9 mouse cellular contexts compared by ENCODE assay signal in the genomic region with DNA sequence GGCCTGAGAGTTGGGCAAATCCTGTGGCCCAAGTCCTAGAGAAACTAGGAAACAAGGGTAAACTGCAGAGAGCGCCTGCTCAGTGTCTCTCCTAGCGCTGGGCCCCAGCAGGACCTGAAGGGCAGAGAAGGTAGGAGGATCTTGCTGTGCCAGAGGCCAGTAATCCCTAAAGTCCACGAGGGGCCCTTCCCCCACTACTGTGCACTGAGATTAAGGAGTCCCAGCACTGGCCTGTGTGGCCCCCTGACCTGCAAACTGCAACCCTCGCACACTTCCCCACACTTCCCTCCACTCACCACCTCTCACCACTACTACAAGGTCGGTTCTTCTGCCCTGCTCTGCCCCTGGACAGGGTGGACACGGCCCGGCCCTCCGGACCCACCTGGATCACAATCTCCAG. TPM values are rescaled to one million over a fixed set of nuclear protein-coding genes. Genes with fewer than 3 reads are reported as not detected.
DNase-seq lines count a peak whose midpoint lies in the region; ATAC-seq lines count a peak whose summit lies in the region.
"Had no signal": no experiment of that assay in that cellular context is flagged by ENCODE, and none has a peak within 500 bp of the region (broad histone marks: within the 10 kb centered on the region; RNA-seq: fewer than 3 reads in every experiment).

No protein-coding gene starts in this region.

- intact Hi-C loops in left cerebral cortex, postnatal 25 days (cut with DNase I) = no loop called here

- ATAC-seq in hindbrain, embryonic 15.5 days (ENCODE audit: low FRiP score, low read depth) = no peak
- ATAC-seq in limb, embryonic 12.5 days (ENCODE audit: insufficient number of reproducible peaks, insufficient read depth, low FRiP score, low TSS enrichment, low read depth) = no peak

- H3K27ac ChIP-seq in hindbrain, embryonic 15.5 days (replicated peaks) = peak overlapping the region; percentile 81
- H3K27ac ChIP-seq in limb, embryonic 12.5 days = 0 out of 2 replicates have a peak overlapping the region, but pooled peaks have one; percentile 29

- no peaks in the 10 kb centered on the region for H3K9me3 ChIP-seq in hindbrain, embryonic 15.5 days
- no peaks in the 10 kb centered on the region for H3K9me3 ChIP-seq in limb, embryonic 12.5 days

- H3K9ac ChIP-seq in hindbrain, embryonic 15.5 days = peak overlapping the region; percentile 40
- peak overlapping the region; percentile 5; the same call in 1 of the 2 replicates for H3K9ac ChIP-seq in limb, embryonic 12.5 days (replicated peaks)
- H3K9ac ChIP-seq: lung, embryonic 14.5 days had no signal

- peak overlapping the region; percentile 17; the same call in 1 of the 2 replicates for H3K4me3 ChIP-seq in hindbrain, embryonic 15.5 days
- H3K4me3 ChIP-seq in limb, embryonic 12.5 days (replicated peaks) = no peak overlapping the region

- peaks cover 46% of the 10 kb centered on the region for H3K4me1 ChIP-seq in hindbrain, embryonic 15.5 days (replicated peaks)
- peaks cover 16% of the 10 kb centered on the region for H3K4me1 ChIP-seq in limb, embryonic 12.5 days (replicated peaks)

- H3K27me3 ChIP-seq in hindbrain, embryonic 15.5 days = no peaks in the 10 kb centered on the region
- no peaks in the 10 kb centered on the region for H3K27me3 ChIP-seq in limb, embryonic 12.5 days

- H3K4me2 ChIP-seq in hindbrain, embryonic 15.5 days = peak overlapping the region; percentile 50
- H3K4me2 ChIP-seq in limb, embryonic 12.5 days = peak overlapping the region; percentile 17; the same call in 1 of the 2 replicates
- H3K4me2 ChIP-seq: lung, embryonic 14.5 days had no signal

- DNase-seq in retina, adult 2 months (ENCODE audit: low read depth, low spot score) = peak; percentile 78
- DNase-seq in retina, embryonic 14.5 days (ENCODE audit: low spot score) = no peak
- no peak for DNase-seq in frontal cortex, postnatal 14 days (ENCODE audit: low spot score in 2 of 2)
- DNase-seq in left cerebral cortex, postnatal 25 days (ENCODE audit: low spot score in 2 of 2) = no peak
- DNase-seq in embryo, embryonic 10.5 days (ENCODE audit: low spot score) = no peak
- DNase-seq: heart, postnatal 14 days had no signal

- H3K36me3 ChIP-seq in hindbrain, embryonic 15.5 days = no peaks in the 10 kb centered on the region
- peaks cover 71% of the 10 kb centered on the region for H3K36me3 ChIP-seq in limb, embryonic 12.5 days

- WGBS in hindbrain, embryonic 15.5 days = 46% methylated on average over 8 of the region's 8 CpGs
- WGBS in limb, embryonic 12.5 days = 56% methylated on average over 8 of the region's 8 CpGs

RNA-seq across cellular contexts. Expression of gene Crocc, which starts 7.2 kb away (rescaled TPM):
- 6.2 and 7.7 TPM in 2 replicates for polyA plus RNA-seq in hindbrain, embryonic 15.5 days (2015; fragmentation: Nextera tagmentation; extraction: Ambion mirVana)
- 11.1 and 13.2 TPM in 2 replicates for polyA plus RNA-seq in limb, embryonic 12.5 days (2016; fragmentation: Nextera tagmentation; extraction: Ambion mirVana)
- total RNA-seq in left cerebral cortex, postnatal 25 days (2021) = 10 to 100 TPM; 51.4 to 62.7 TPM

RNA-seq across cellular contexts. Expression of gene Necap2, which starts 25.0 kb away (rescaled TPM):
- polyA plus RNA-seq in hindbrain, embryonic 15.5 days (2015; fragmentation: Nextera tagmentation; extraction: Ambion mirVana) = 50.6 and 56.2 TPM in 2 replicates
- polyA plus RNA-seq in limb, embryonic 12.5 days (2016; fragmentation: Nextera tagmentation; extraction: Ambion mirVana) = 87.1 and 87.7 TPM in 2 replicates
- total RNA-seq in left cerebral cortex, postnatal 25 days (2021) = 10 to 100 TPM; 36.3 to 46.0 TPM

RNA-seq across cellular contexts. Expression of gene Spata21, which starts 35.0 kb away (rescaled TPM):
- polyA plus RNA-seq in hindbrain, embryonic 15.5 days (2015; fragmentation: Nextera tagmentation; extraction: Ambion mirVana) = 0.43 and 0.71 TPM in 2 replicates
- polyA plus RNA-seq in limb, embryonic 12.5 days (2016; fragmentation: Nextera tagmentation; extraction: Ambion mirVana) = 0.28 TPM in 1 of 2 replicates, not detected in the other
- under 1 TPM; 0.55 to 0.83 TPM for total RNA-seq in left cerebral cortex, postnatal 25 days (2021)
- total RNA-seq: heart, postnatal 14 days had no signal

RNA-seq across cellular contexts. Expression of gene Mfap2, which starts 42.9 kb away (rescaled TPM):
- polyA plus RNA-seq in hindbrain, embryonic 15.5 days (2015; fragmentation: Nextera tagmentation; extraction: Ambion mirVana) = 161 and 173 TPM in 2 replicates
- polyA plus RNA-seq in limb, embryonic 12.5 days (2016; fragmentation: Nextera tagmentation; extraction: Ambion mirVana) = 512 and 562 TPM in 2 replicates
- total RNA-seq in left cerebral cortex, postnatal 25 days (2021) = 1 to 10 TPM; 4.4 to 4.5 TPM
